Mouse (Mus musculus) stomach, postnatal 0 days (tissue): ENCODE measurements around the gene Cd96. TPM values are rescaled to one million over a fixed set of nuclear protein-coding genes. Genes with fewer than 3 reads are reported as not detected.

ENCODE experiments used
- ATAC-seq: fragments of 200-750 bp; cut with Nextera tagmentation; 2 replicates; pipeline ENCODE4 v1.8.0; 2017; ENCODE audit not compliant: low FRiP score, low TSS enrichment
- DNase-seq: peaks from one replicate; pipeline ENCODE4 v3.0.0-alpha.2; 2016; ENCODE audit warnings: low spot score
- H3K27ac ChIP-seq: fragments of 300-500 bp; sonication (generic); replicated peaks from 2 replicates; pipeline ENCODE4 v1.5.1; 2014; ENCODE audit warnings: mild to moderate bottlenecking, control low read depth
- H3K27me3 ChIP-seq: fragments of 300-500 bp; sonication (generic); 2 replicates; pipeline ENCODE4 v1.6.1; 2014; ENCODE audit warnings: low read length; ENCODE audit not compliant: control insufficient read depth, insufficient read depth
- H3K36me3 ChIP-seq: fragments of 300-500 bp; sonication (generic); 2 replicates; pipeline ENCODE4 v1.6.1; 2014; ENCODE audit warnings: low read length, mixed read lengths; ENCODE audit not compliant: control insufficient read depth, insufficient read depth
- H3K4me1 ChIP-seq: fragments of 300-500 bp; sonication (generic); replicated peaks from 2 replicates; pipeline ENCODE4 v1.6.1; 2014; ENCODE audit warnings: antibody characterized with exemption; ENCODE audit not compliant: control insufficient read depth, insufficient read depth
- H3K4me2 ChIP-seq: fragments of 300-500 bp; sonication (generic); replicated peaks from 2 replicates; pipeline ENCODE4 v1.6.1; 2014; ENCODE audit warnings: low read depth, mild to moderate bottlenecking, control low read depth, moderate library complexity
- H3K4me3 ChIP-seq: fragments of 300-500 bp; sonication (generic); 2 replicates; pipeline ENCODE4 v1.5.1; 2014; ENCODE audit warnings: low read depth, low read length, control low read depth
- H3K9ac ChIP-seq: fragments of 300-500 bp; sonication (generic); 2 replicates; pipeline ENCODE4 v1.6.1; 2014; ENCODE audit warnings: mild to moderate bottlenecking, low read length, control low read depth, mixed read lengths
- H3K9me3 ChIP-seq: fragments of 300-500 bp; sonication (generic); 2 replicates; pipeline ENCODE4 v1.6.1; 2016; ENCODE audit warnings: low read length; ENCODE audit not compliant: control insufficient read depth
- CTCF ChIP-seq: IDR thresholded peaks from 2 replicates; pipeline ENCODE4 v1.5.1; 2016; ENCODE audit warnings: antibody characterized with exemption, low read depth, mild to moderate bottlenecking, moderate library complexity
- EP300 ChIP-seq: optimal IDR thresholded peaks from 2 replicates; pipeline ENCODE3; 2016; ENCODE audit warnings: antibody characterized with exemption
- WGBS: fragments of 180-500 bp; shearing (Covaris S2); extraction: QIAGEN DNeasy Blood & Tissue Kit; methylation state at CpG from one replicate; pipeline ENCODE4 v1.1.7; 2014; 5-methylcytosine and 5-hydroxymethylcytosine counted together
- polyA plus RNA-seq: library from polyadenylated mRNA; unstranded; fragments of >200 nt; fragmentation: Nextera tagmentation; extraction: Ambion mirVana; gene quantifications from 2 replicates; pipeline ENCODE4 v1.2.1, GENCODE M21; 2015

Gene Cd96
- polyA plus RNA-seq, 1 experiment from 2014 or later, result 0.07 TPM

DNA sequence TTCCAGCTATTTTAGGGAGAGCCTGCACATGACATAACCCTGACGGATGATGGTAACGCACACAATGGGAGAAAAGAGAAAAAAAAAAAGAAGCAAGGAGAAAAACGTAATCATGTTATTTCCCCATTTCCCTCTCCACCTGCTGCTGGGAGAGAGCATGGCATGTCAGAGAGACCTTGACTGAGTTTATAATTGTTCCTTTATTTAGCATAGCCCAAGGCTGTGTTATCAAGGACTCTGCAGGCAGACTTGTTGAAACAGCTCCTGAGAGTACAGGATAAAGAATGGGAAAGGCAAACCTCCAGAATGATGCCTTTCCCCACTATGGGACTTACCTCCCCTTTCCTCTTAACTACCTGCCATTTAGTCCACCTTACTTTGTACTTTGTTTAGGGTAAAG is 26.9 kb upstream of the Cd96 start:
- no peaks in the 10 kb centered on the region for H3K4me1 ChIP-seq
- TF ChIP-seq CTCF (no peak), EP300 (no peak)
- H3K27me3 ChIP-seq, result no peaks in the 10 kb centered on the region
- no peak overlapping the region for H3K4me2 ChIP-seq
- no peak overlapping the region for H3K9ac ChIP-seq
- H3K4me3 ChIP-seq, result no peak overlapping the region
- 45% methylated on average over 3 of the region's 3 CpGs for WGBS
- DNase-seq, result no peak
- no peaks in the 10 kb centered on the region for H3K9me3 ChIP-seq
- H3K36me3 ChIP-seq, result no peaks in the 10 kb centered on the region
- H3K27ac ChIP-seq, result no peak overlapping the region
- no peak for ATAC-seq

DNA sequence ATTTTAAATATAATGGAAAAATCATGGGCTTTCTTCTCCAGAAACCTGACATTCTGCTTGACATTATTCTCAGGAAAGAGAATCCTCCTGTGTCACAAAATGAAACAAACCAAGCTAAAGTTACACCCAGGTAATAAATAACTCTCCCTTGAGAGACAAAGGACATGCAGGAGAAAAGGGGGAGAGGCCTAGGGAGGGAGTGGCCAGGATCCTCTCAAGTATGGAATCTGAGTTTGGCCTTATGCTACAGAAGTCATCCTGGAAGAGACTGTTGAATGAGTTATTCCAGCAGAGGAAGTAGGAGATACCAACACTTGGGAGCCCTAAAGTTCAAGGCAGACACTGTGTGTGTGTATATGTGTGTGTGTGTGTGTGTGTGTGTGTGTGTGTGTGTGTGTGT is 2.2 kb upstream of the Cd96 start:
- no peak for TF ChIP-seq EP300
- no peak for TF ChIP-seq CTCF
- Histone ChIP-seq H3K36me3 (no peaks in the 10 kb centered on the region), H3K4me1 (no peaks in the 10 kb centered on the region), H3K9me3 (no peaks in the 10 kb centered on the region), H3K4me2 (no peak overlapping the region), H3K9ac (no peak overlapping the region), H3K4me3 (no peak overlapping the region), H3K27ac (no peak overlapping the region), H3K27me3 (no peaks in the 10 kb centered on the region)
- DNase-seq (no peak), ATAC-seq (no peak)

- ATAC-seq (no peak), DNase-seq (no peak)
- TF ChIP-seq CTCF, result peak; percentile 62
- no peak for TF ChIP-seq EP300
- Histone ChIP-seq H3K27me3 (no peaks in the 10 kb centered on the region), H3K9ac (no peak overlapping the region), H3K4me1 (no peaks in the 10 kb centered on the region), H3K36me3 (no peaks in the 10 kb centered on the region), H3K4me3 (no peak overlapping the region), H3K9me3 (no peaks in the 10 kb centered on the region), H3K4me2 (no peak overlapping the region), H3K27ac (no peak overlapping the region)
- WGBS, result 26% methylated on average over 2 of the region's 2 CpGs
Observed at GRCm38 (mm10) chr16:46121420-46121819, 1.4 kb upstream of the Cd96 start.

- 50% methylated on average over 3 of the region's 3 CpGs for WGBS
- DNase-seq (no peak), ATAC-seq (no peak)
- Histone ChIP-seq H3K4me1 (no peaks in the 10 kb centered on the region), H3K4me3 (no peak overlapping the region), H3K27ac (no peak overlapping the region), H3K9me3 (no peaks in the 10 kb centered on the region), H3K4me2 (no peak overlapping the region), H3K27me3 (no peaks in the 10 kb centered on the region), H3K9ac (no peak overlapping the region), H3K36me3 (no peaks in the 10 kb centered on the region)
- TF ChIP-seq EP300 (no peak), CTCF (peak; percentile 21)
Observed at GRCm38 (mm10) chr16:46120607-46121006, 556 bp upstream of the Cd96 start.

DNA sequence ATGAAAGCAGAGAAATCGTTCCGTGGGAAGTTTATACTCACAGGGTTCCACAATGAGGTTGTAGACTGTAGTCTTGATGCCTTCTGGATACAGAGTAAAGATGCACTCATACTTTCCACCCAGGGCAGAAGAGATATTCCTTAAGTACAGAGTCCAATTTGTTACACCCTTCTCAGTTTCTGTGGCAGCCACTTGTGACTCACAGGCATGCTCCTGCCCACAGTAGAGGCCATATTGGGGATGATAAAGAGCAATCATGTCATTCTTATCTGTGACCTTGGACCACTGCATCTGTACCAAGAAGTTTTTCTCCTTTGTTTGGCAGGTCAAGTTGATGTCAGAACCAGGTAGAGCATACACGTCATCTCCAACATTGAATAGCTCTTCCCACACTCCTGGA is 2.4 kb downstream of the Cd96 start:
- H3K27ac ChIP-seq, result no peak overlapping the region
- ATAC-seq (no peak), DNase-seq (no peak)
- no peaks in the 10 kb centered on the region for H3K4me1 ChIP-seq
- no peak for TF ChIP-seq CTCF
- no peak for TF ChIP-seq EP300
- 86% methylated on average over 3 of the region's 3 CpGs for WGBS
- no peaks in the 10 kb centered on the region for H3K36me3 ChIP-seq
- H3K4me2 ChIP-seq, result no peak overlapping the region
- no peak overlapping the region for H3K4me3 ChIP-seq
- no peaks in the 10 kb centered on the region for H3K9me3 ChIP-seq
- no peak overlapping the region for H3K9ac ChIP-seq
- no peaks in the 10 kb centered on the region for H3K27me3 ChIP-seq

DNA sequence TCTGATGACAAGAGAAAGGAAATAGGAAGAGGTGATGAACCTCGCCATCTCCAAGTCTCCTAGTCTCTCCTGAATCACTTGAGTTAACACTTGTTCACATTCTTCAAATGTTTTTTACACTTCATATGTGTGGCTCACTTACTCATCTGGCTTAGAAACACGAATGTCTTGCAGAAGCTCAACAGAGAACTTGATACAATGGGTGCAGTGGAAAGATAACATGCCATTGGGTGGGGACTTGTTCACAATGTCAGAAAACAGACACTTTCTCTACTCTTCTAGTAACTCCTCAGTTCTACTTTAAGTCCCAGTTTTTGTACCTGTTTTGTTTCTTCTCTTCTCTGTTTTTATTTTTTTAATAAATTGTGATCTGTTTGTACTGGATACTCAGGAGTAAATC is 5.3 kb downstream of the Cd96 start:
- H3K27me3 ChIP-seq, result no peaks in the 10 kb centered on the region
- no peak overlapping the region for H3K4me2 ChIP-seq

More for the DNA sequence above, 5.3 kb downstream of the Cd96 start:
- Histone ChIP-seq H3K9me3 (no peaks in the 10 kb centered on the region), H3K36me3 (no peaks in the 10 kb centered on the region), H3K27ac (no peak overlapping the region), H3K4me1 (no peaks in the 10 kb centered on the region), H3K4me3 (no peak overlapping the region), H3K9ac (no peak overlapping the region)
- WGBS, result 45% methylated on average over 2 of the region's 2 CpGs
- TF ChIP-seq EP300, result no peak
- no peak for TF ChIP-seq CTCF
- DNase-seq (no peak), ATAC-seq (no peak)
